Mouse (Mus musculus): ENCODE measurements around the gene Arl2bp. TPM values are rescaled to one million over a fixed set of nuclear protein-coding genes. Genes with fewer than 3 reads are reported as not detected.

The Arl2bp gene
- polyA plus RNA-seq, 1 experiment = 211 TPM

DNA sequence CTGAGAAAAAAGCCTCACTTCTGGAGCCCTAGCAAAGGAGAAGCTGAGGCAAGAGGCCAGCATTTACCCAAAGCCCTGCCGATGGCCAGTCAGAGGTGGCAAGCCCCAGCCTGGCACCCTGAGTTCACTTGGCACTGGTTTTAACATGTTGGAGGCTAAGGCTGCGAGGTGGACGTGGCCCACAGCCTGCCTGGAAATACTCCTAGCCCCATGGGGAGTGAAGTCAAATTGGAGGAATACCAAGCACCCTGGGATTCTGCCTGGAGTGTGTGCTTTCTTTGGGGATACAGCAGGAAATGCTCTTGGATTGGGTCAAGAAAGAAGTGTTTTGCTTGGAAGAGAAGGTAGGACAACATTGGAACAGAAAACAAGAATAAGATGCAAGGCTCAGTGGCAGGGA is 49.5 kb downstream of the Arl2bp start:
- DNase-seq = peak in 1 of 2 experiments; percentile 16
- Histone ChIP-seq H3K27me3 (ENCODE audit: control insufficient read depth, insufficient read depth, low read length) (no peaks in the 10 kb centered on the region), H3K4me3 (replicated peaks; ENCODE audit: insufficient read depth, low read depth, low read length) (no peak overlapping the region), H3K4me1 (ENCODE audit: control insufficient read depth, insufficient read depth, low read length) (peaks cover 3% of the 10 kb centered on the region; the same call in 1 of the 2 replicates), H3K27ac (ENCODE audit: insufficient read depth, low read length) (no peak overlapping the region)
- no peak for TF ChIP-seq CTCF (IDR thresholded peaks at IDR 0.05; ENCODE audit: borderline replicate concordance, insufficient read depth, low read depth, low read length)
- TF ChIP-seq POLR2A (IDR thresholded peaks at IDR 0.05; ENCODE audit: borderline replicate concordance, insufficient read depth, low read length) = no peak
- 10% methylated on average over 3 of the region's 3 CpGs for WGBS

DNA sequence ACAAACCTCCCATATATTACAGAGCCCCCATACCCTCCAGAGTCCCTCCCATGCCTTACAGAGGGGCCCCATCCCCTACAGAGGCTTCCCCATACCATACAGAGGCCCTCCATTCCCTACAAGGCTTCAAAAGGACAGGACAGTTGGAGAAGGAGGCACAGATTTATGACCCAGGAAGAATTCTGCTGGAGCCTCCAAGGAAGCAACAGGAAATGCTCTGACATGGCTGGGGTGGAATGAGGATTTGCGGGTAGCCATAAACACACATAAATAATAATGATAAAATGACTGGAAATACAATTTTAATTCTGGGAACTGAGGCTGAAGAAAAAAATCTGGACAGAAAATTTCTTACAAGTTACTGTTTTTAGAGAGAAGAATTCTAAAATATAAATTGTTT is 50.4 kb downstream of the Arl2bp start:
- no peak overlapping the region for H3K4me3 ChIP-seq (replicated peaks; ENCODE audit: insufficient read depth, low read depth, low read length)
- WGBS = 98% methylated on average over 1 of the region's 1 CpGs
- peaks cover 3% of the 10 kb centered on the region; the same call in 1 of the 2 replicates for H3K4me1 ChIP-seq (ENCODE audit: control insufficient read depth, insufficient read depth, low read length)
- DNase-seq = no peak
- H3K27ac ChIP-seq (ENCODE audit: insufficient read depth, low read length) = no peak overlapping the region
- no peaks in the 10 kb centered on the region for H3K27me3 ChIP-seq (ENCODE audit: control insufficient read depth, insufficient read depth, low read length)
- TF ChIP-seq POLR2A (IDR thresholded peaks at IDR 0.05; ENCODE audit: borderline replicate concordance, insufficient read depth, low read length) = no peak
- no peak for TF ChIP-seq CTCF (IDR thresholded peaks at IDR 0.05; ENCODE audit: borderline replicate concordance, insufficient read depth, low read depth, low read length)

Other genes starting within 250 kb of the Arl2bp start
- 0.71 and 0.82 TPM in 2 replicates for gene Nlrc5, start 232.2 kb upstream of the Arl2bp start, polyA plus RNA-seq (2012; rRNA removed)
- gene Cpne2, start 133.6 kb upstream of the Arl2bp start, polyA plus RNA-seq (2012; rRNA removed) = 39.3 and 46.3 TPM in 2 replicates
- 22.0 TPM in 2 replicates for gene Rspry1, start 64.7 kb upstream of the Arl2bp start, polyA plus RNA-seq (2012; rRNA removed)
- 56.1 and 57.6 TPM in 2 replicates for gene Fam192a, start 64.6 kb upstream of the Arl2bp start, polyA plus RNA-seq (2012; rRNA removed)
- 214 and 242 TPM in 2 replicates for gene Pllp, start 29.7 kb downstream of the Arl2bp start, polyA plus RNA-seq (2012; rRNA removed)
- 0.16 and 0.21 TPM in 2 replicates for gene Ccl22, start 79.0 kb downstream of the Arl2bp start, polyA plus RNA-seq (2012; rRNA removed)
- 102 and 103 TPM in 2 replicates for gene Cx3cl1, start 105.4 kb downstream of the Arl2bp start, polyA plus RNA-seq (2012; rRNA removed)
- gene Ccl17, start 143.9 kb downstream of the Arl2bp start, polyA plus RNA-seq (2012; rRNA removed) = 0.36 and 1.1 TPM in 2 replicates
- gene Coq9, start 171.7 kb downstream of the Arl2bp start, polyA plus RNA-seq (2012; rRNA removed) = 155 and 163 TPM in 2 replicates
- gene Ciapin1, start 171.8 kb downstream of the Arl2bp start, polyA plus RNA-seq (2012; rRNA removed) = 58.2 and 58.4 TPM in 2 replicates
- gene Polr2c, start 190.8 kb downstream of the Arl2bp start, polyA plus RNA-seq (2012; rRNA removed) = 154 and 166 TPM in 2 replicates
- gene Dok4, start 209.7 kb downstream of the Arl2bp start, polyA plus RNA-seq (2012; rRNA removed) = 12.1 and 12.5 TPM in 2 replicates